Mouse (Mus musculus): ENCODE measurements at regions not wholly inside any gene's neighbourhood (a gene's known extent, or its start where the extent isn't known, plus 50 kb on each side); places are given as distances from the start of the nearest gene placed in this dataset.

DNA sequence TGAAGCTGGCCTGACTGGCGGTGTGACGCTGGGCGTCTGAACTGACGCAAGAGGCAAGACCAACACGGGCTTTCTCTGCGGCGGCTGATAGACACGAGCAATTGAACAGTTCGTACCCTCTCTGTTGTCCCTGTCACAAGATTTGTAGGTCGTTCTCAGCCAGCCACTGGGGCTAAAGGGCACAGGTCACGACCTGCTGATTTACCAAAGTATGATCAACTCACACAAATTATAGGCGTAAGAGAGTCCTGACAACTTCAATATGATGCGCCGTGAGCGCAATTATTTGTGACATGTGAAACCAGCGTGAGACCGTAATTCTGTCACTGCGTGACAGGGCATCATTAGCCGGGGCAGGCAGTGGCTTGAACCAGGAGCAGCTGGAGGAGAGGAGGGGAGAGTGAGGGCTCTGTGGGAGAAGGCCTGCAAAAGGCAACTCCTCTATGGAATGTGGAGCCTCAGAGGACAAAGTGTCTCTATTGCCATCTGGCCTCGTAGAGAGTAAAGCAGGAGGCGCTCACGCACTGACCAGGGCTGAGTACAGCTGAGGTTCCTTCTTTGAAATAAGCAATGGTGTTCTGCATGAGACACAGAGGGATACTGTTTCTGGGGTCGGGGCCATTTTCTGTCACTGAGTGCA is 181.4 kb upstream of the Habp2 start:
- DNase-seq, result no peak

DNA sequence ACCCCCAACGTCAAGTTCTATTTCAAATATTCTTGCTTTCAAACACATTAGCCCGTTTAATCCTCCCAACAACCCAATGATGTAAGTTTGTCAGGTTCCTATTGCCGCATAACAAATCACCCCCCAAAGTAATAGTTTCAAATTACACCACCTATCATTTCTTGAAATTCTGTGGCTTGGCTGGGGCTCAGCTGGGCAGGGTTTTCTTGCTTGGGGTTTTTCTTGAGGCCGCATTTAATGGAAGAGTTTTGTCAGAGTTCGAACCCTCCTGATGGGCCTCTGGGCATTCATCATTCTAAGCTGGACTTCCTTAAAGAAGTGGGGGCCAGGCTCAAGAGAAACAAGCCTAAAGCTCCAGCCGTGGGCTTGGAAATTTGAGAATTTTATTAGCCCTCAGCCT is 178.1 kb upstream of the Habp2 start:
- DNase-seq, result no peak

DNA sequence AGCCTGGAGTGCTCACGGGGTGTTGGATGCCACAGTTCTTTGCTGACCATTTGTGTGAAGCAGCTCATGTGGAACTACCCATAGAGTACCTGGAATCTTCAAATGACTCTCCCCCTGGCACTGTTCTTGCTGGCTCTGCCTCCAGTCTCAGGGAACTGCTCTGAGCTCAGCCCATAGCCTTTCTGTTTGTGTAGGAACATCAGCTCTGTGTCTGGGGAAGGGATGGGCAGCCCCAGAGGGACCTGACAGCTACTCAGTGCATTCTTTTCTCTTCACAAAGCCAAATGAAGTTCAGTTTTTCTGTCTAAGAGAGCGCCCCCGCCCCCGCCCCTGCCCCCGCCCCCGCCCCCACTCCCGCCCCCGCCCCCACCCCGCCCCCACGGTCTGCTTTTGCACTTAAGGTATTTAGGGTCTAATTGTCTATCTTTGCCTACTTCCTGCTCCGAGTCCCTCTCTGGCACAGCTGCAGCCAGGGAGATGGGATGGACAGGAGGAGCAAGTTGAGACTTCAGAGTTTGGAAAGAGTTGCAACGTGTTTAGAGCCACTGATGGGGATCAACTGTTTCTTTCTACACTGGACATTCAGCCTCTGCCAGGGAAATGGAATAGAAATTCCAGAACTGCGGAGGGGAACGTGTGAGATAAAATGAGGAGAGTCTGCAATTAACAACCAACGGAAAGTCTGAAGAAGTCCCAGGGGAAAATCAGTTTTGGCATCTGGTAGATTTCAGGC is 171.2 kb upstream of the Habp2 start:
- no peak for DNase-seq

DNA sequence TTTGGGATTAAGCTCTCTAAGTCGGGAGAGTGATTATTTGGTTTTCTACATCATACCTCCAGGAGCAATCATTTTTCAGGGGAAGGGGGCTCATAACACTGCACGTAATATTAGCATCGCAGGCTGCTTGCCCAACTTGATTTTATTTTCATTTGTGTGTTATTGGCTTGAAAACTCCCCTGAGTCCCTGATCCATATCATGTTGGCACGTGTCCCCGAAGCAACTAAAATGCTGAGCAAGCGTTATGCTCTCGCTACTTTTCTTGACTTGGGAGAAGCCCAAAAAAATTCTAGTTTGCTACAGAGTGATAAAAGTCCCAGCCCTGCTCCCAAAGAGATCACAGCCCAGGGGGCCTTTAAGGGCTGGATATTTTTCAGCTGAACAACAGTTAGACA is 170.7 kb upstream of the Habp2 start:
- DNase-seq, result no peak

DNA sequence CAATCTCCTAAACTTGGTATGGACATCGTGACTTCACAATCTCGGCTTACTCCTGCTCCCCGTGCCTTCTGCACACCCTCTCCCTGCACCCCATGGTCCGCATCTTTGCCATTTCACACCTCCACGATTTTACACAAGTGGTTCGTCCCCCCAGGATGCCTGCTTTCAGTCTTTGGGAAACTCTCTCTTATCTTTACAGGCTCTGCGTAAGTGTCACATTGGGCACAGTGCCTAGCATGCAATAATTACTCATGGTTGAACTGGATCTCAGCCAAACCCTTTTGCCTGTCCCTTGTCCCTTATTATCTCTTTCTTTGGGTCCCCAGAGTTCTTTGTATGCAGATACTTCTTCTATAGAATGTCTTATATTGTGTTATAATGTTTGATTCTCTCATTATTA is 166.2 kb upstream of the Habp2 start:
- peak; percentile 11 for DNase-seq

DNA sequence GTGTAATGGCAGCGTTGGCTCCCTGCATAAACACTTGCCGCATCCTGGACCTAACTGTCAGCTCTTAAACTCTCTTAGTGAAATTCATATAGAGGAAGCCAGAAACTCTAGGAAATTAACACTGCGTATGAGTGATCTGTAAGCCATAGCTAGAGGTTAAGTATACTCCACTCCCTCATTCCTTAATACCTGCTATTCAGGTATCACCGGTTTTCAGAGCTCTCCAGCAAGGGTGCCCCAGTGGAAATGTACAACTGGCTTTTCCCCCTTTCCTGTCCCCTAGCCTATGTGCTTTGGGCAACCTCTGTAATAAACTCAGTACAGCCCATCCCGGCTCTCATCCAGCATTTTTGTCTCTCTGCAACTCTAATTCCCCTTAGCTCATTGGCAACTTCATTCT is 164.8 kb upstream of the Habp2 start:
- DNase-seq, result no peak

DNA sequence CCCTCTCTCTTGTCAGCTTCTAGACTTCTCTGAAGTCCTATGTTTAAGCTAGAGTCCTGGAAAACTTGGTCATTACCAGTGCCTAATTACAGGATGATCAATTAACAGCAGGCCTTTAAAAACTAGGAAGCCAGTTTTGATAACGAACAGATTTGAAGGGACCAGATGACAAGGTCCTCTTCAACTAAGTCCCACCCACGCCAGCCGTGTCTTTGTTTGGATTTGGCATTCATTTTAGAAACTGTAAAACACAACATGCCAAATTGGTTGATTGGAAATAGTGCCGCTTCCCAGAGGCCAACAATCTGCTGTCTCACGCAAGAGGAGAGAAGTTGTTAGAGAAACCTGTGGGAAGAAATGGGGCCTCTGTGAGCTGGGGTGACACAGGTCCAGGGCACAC is 155.4 kb upstream of the Habp2 start:
- no peak for DNase-seq

DNA sequence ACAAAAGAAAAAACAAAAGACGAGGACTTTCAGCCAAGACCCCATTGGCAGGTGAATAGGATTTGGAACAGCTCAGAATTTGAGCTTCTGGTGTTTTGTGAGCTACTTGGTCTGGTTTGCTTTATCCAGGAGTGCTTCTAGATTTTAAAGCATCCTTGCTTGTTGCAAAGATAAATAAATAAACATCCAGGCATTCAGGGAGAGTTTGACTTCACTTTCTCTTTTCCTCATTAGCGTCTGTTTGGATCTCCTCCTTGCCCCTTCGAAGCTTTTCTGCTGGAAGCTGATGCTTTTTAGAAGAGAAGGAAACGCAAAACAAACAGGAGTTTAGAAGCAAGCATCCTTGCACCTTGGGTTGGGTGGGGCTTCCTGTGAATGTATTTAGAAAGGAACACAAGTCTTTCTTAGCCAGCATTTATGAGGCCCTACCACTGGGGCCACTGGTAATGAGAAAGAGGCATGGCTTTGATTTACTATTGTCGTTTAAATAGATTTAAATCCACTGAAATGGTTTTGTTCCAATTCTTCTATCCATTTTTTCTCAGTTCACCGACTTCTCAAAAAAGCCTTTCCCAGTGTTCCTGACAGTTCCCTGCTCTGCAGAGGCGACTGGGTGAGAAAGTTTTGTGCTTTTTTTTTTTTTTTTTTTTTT is 153.9 kb upstream of the Habp2 start:
- no peak for DNase-seq

DNA sequence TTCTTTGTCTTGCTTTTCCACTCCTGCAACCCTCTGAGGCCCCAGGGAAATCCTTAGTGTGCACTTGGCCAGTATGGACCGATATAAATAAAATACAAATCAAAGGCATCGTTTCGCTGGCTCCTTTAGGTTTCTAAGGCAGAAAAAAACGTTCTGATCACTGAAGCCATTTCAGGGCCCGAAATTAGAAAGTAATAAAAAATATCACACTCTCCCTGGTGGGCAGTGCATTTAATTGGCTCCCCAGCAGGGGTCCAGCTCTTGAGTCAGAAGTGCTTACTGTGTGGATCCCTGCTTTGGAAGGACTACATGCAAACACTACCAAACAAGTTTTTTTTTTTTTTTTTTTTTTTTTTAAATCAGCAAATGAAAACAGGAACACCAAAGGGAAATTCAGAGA is 153.4 kb upstream of the Habp2 start:
- DNase-seq, result no peak

DNA sequence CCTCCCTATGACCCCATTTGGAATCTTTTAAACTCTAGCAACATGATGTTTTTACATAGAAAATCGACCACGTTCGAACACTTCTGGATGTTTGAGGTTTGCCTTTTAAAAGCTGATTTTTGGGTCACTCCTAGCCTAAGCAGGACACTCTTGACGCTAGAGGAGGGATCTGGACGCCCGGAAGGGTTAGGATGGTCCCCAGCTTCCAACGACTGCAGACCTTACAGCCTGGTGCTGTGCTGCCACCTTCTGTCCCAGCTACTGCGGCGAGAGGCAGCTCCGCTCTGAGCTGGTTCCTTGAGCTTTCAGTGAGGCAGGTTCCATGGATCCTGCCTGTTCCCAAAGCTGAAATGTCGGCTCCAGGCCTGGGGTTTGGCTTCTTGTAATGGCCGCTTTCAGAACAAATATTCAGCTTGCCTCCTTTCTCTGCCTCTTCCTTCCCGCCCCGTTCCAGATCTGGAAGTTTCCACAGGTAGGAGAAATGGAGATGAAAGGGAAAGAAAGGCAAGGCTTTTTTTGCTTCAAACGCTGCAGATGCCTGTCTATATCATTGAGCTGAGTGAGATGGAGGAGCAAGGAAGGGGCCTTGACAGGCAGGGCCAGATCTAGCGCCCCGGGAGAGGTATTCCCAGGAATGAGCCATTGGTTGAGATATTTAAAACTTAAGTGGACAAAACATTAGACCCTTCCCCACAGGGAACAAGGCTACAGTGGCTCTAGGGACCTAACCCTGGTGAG is 152.7 kb upstream of the Habp2 start:
- DNase-seq, result peak; percentile 36

DNA sequence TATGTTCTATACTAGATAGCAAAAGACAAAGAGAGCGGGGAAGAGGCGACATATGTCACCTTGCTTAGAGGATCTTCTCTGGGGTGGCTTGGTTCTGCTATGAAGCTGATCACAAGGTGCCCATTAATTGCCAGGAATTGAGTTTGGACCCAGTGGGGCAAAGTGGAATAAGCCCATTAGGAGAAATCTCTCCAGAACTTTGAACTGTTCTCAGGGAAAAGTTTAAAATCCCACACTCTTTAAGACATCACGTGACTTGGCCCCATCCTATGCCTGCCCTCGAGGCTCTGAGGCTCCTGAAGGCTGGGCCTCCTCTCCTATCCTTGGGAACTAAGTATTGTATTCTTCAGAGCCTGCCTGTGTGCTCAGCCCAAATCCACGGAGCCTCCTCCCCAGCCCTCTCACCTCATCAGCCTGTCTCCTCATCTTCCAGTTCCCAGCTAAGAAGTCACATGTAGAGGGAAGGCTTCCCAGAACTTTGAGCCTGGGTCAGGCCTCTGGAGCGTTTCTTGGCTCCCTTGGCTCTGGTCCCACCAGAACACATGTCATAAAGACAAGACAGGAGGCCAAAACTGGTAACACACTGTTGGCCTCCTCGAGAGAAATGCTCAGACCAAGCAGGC is 151.5 kb upstream of the Habp2 start:
- peak; percentile 6 for DNase-seq

DNA sequence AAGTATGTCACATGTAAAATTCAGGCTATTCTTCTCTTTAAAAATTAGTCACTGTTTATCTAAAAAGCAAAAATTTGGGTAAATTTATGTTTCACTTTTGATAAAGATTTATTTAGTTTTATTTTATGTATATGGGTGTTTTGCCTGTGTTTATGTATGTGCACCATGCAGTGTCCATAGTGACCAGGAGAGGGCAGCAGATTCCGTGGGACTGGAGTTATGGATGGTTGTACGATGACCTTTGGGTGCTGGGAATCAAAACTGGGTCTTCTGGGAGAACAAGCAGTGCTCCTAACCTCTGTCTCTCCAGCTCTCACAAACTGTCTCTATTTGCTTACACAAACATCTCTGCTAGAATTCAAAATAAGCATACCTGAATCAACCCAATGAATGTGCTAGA is 146.4 kb upstream of the Habp2 start:
- no peak for DNase-seq

DNA sequence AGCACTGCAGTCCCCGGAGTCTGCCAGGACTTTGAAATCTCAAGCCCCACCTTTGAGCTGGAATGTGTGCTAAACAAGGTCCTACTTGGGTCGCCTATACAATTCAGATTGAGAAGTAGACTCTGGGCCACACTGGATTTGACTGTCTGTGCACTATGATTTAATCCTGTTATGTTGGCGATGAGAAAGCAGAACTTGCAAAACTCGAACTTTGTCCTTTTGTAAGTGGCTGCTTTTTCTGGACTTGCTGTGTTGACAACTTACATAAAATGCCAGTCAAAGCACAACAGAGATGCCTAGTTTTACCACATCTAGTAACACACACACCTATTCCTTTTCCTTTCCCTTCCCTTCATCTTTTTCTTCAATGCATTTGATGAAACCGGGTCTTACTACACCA is 142.7 kb upstream of the Habp2 start:
- DNase-seq, result no peak

DNA sequence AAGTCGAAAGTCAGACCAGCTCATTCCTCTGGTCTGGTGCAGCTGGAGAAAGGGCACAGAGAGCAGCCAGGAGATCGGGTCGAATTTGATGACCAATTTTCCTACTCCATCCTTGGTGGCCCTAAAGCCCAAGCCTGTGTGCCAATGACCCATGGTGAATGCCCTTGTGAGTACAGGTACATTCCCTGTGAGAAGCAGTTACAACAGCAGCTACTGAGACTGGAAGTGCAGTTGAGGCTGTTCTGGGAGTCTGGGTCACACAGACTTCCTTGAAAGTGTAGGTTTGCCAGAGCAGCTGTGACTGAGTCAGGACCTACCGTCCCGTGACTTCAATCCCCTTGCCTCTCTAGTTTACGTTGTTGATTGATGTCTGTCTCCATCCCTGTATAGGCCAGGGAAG is 129.8 kb upstream of the Habp2 start:
- no peak for DNase-seq

DNA sequence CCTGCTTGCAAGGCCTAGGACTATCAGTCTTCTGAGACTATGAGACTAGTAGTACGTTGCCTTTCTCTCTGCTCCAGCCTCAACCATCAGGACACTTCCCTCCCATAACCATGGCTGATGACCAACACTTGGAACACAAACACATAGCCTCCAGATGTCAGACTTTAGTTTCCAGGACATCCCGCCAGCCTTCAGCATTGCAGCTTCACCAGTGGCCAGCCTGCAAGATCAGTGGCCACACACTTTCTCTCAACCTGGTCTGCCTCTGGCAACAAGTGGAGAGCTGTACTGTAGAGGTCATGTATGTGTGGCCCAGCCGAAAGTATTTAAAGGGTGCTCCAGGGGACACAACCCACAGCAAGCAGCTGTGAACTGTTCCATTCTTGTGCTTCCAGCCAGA is 124.8 kb upstream of the Habp2 start:
- DNase-seq, result no peak

DNA sequence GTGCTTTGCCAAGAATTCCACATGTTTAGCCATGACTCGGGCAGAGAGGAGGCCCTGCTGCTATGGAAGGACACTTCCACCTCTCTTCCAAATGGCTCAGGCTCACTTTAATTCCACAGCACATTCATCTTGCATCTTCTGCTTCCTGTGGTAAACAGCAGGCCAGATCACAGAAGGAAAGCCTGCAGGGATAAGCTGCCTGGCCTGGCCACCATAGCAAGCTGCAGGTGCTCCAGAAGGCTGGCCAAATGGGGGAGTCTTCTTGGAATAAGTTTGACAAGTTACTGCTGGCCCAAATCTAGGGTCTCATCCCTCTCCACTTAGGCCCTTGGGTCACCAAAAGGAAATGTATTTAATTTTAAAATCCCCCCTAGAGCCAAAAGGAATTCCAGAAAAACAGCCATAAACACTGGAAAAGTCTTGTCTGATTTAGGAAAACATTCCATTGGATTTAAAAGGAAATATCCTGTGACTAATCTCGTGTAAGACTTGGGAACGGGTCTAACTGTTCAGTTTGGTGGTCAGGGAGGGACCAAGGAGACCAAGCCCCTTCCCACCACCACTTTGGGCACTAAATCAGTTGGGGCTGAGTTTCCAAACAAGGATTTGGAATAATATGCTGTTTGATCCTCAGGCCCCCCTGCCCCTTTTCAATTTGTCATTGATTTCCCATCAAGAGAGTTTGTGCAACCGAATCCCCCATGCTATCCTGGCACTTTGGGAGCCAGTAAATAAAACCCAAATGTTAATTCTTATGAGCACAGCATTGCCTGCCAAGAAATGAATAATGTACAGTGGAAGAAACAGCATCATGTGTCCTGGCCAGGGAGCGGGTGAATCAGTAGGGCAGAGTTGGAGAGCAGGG is 117.6 kb upstream of the Habp2 start:
- DNase-seq, result no peak

DNA sequence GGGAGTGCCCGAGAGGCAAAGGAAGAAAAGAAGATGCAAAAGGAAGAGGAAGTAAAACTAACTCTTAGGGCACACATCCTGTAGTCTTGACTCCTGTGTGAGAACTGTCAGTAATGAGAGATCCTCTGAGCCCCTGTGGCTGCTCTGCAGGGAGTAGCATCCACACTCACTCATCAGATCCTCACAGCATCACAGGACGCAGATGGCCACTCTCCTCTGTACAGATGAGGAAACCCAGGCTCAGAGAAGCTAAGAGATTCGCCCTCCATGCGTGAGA is 117.0 kb upstream of the Habp2 start:
- no peak for DNase-seq

DNA sequence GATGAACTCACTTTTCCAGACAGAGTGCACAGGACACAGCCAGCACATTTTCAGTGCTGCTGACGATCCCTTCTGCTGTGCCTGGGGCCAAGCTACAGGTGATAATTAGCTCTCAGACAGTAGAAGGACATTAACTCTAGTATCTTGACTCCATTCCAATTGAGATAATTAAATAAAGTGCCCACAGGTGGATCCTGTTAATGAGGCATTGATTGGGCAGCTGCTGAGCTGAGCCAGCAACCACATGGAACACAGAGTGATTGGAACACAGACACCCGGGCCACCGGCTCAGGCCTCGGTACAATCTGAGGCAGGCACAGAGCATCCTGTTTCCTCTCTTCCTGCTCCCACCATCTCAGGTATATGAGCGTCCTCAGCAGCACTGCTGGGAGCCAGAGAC is 114.5 kb upstream of the Habp2 start:
- no peak for DNase-seq

DNA sequence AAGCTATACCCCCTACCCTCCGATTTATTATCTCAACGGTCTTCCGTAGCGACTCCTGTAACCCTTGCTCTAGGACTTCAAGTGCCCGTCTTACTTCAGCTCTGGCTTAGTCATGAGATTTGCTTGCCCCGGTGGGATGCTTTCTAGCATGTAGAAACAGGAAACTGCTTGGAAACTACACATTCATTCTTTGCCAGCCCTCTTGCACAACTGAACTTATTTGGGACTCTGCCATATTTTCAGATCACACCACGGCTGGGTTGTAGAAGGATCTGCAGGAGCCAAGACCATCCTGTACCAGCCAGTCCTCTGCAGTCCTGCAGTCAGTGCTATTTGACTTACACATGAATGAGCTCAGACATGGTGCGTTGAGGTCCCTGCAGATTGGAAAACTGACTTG is 110.9 kb upstream of the Habp2 start:
- DNase-seq, result peak; percentile 20

DNA sequence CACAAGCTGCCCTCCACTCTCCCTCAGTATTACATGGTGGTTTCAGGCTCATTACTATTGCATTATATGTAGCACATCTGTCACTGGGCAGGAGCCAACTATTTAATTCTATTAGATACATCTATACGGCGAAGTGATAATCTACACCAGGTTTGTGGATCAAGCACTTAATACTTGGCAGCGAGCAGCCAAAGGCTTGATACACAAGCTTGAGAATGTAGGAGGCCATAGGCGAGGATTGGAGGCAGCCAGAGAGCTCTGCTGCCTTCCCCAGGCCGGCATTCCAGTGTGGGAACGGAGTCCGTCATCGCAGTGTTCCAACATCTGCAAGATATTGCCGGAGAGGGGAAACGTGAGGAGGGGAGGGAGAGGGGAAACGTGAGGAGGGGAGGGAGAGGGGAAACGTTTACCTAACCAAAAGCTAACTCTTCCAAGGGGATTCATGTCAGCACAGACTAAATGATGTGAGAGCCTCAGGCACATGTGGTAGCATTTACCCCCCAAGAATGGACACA is 109.6 kb upstream of the Habp2 start:
- DNase-seq, result no peak

DNA sequence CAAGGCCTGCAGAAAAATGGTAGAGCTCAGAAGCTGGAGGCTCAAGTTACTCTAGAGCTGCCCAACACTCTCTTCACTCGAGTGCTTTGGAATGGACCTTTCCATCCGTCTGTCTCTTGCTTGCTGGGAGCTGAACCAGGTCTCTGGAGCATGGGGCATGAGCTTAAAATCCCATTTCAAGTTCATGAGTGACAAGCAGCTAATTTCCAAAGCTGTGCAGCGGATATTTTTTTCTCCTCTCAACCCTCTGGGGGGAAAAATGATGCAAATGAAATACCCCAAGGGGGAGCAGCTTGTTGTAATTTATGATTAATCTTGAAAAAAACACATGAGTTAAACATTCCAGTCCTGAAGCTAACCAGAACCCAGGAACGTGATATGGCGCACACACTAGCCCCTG is 101.2 kb upstream of the Habp2 start:
- no peak for DNase-seq

DNA sequence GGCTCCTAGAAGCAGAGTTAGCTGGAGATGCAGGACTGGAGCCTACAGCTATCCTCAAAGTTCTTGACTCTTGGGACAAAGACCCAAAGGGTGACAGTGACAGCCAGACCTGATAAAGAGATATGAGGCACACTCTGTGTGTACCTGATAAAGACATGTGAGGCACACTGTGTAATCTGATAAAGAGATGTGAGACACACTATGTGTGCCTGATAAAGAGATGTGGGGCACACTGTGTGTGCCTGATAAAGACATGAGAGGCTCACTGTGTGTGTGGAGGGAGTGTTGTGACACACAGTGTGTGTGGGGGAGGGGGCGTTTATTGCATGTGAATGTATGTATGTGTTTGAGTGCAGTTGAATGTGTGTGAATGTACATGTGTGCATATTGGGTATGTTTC is 97.8 kb upstream of the Habp2 start:
- DNase-seq, result no peak

All from adrenal gland, adult 8-10 months (tissue).